Mouse (Mus musculus): Measurements from ENCODE around the gene Filip1. TPM values are rescaled to one million over a fixed set of nuclear protein-coding genes. Genes with fewer than 3 reads are reported as not detected.

The Filip1 gene
- polyA plus RNA-seq, 1 experiment from 2014 or later, result 5.9 TPM

DNA sequence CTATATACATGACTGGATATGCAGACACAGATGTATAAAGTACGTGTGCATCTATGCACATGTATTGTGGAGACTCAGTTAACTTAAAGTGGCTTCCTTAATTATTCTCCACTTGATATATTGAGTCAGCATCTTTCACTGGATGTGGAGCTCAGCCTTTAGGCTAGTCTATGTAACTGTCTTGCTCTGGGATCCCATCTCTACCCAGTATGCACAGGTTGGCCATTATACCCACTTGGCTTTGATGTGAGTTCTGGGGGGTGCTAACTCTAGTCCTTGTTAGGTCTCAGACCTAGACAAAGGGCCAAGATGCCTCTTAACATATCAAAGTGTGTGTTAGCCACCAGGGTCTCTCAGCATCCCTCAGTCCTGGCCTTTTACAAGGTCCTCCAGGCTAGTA, 181.4 kb downstream of the Filip1 start:
- no peak for DNase-seq (ENCODE audit: low spot score)
- Histone ChIP-seq H3K27ac (no peak overlapping the region), H3K4me3 (replicated peaks; ENCODE audit: low read depth, low read length) (no peak overlapping the region), H3K4me2 (ENCODE audit: low read length) (no peak overlapping the region), H3K4me1 (replicated peaks; ENCODE audit: insufficient read depth, low read length) (no peaks in the 10 kb centered on the region), H3K9ac (ENCODE audit: low read depth, low read length) (no peak overlapping the region), H3K36me3 (ENCODE audit: insufficient read depth, low read length) (no peaks in the 10 kb centered on the region), H3K27me3 (ENCODE audit: insufficient read depth, low read length) (no peaks in the 10 kb centered on the region), H3K9me3 (replicated peaks; ENCODE audit: low read length) (no peaks in the 10 kb centered on the region)
- TF ChIP-seq CTCF (IDR thresholded peaks at IDR 0.05; ENCODE audit: low read depth), result no peak
- no peak for ATAC-seq (replicated peaks; ENCODE audit: low FRiP score, low read depth)
- WGBS, result 81% methylated on average over 1 of the region's 1 CpGs

DNA sequence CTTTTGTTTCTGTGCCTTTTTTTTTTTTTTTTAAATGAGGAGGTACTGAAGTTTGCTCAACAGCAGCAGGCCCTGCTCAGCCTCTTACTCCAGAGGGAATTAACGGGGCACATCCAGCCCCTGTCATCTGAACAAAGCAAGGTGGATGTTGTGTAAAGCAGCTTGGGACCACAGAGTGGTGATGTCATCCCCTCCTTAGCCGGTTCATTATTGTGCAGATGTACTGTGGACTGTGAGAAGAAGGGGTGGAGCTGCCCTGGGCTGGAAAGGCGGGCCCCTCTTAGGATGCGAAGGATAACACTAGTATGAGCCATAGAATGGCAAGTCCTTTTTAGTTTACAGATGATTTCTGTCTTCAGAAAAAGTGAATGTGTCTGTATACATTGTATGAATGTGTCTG, 181.8 kb downstream of the Filip1 start:
- no peak overlapping the region for H3K27ac ChIP-seq
- H3K4me3 ChIP-seq (replicated peaks; ENCODE audit: low read depth, low read length), result no peak overlapping the region
- no peak overlapping the region for H3K9ac ChIP-seq (ENCODE audit: low read depth, low read length)
- no peaks in the 10 kb centered on the region for H3K36me3 ChIP-seq (ENCODE audit: insufficient read depth, low read length)
- no peak for ATAC-seq (replicated peaks; ENCODE audit: low FRiP score, low read depth)
- WGBS, result 29% methylated on average over 4 of the region's 4 CpGs
- no peaks in the 10 kb centered on the region for H3K9me3 ChIP-seq (replicated peaks; ENCODE audit: low read length)
- DNase-seq (ENCODE audit: low spot score), result no peak
- no peak for TF ChIP-seq CTCF (IDR thresholded peaks at IDR 0.05; ENCODE audit: low read depth)
- no peak overlapping the region for H3K4me2 ChIP-seq (ENCODE audit: low read length)
- H3K4me1 ChIP-seq (replicated peaks; ENCODE audit: insufficient read depth, low read length), result no peaks in the 10 kb centered on the region
- no peaks in the 10 kb centered on the region for H3K27me3 ChIP-seq (ENCODE audit: insufficient read depth, low read length)

DNA sequence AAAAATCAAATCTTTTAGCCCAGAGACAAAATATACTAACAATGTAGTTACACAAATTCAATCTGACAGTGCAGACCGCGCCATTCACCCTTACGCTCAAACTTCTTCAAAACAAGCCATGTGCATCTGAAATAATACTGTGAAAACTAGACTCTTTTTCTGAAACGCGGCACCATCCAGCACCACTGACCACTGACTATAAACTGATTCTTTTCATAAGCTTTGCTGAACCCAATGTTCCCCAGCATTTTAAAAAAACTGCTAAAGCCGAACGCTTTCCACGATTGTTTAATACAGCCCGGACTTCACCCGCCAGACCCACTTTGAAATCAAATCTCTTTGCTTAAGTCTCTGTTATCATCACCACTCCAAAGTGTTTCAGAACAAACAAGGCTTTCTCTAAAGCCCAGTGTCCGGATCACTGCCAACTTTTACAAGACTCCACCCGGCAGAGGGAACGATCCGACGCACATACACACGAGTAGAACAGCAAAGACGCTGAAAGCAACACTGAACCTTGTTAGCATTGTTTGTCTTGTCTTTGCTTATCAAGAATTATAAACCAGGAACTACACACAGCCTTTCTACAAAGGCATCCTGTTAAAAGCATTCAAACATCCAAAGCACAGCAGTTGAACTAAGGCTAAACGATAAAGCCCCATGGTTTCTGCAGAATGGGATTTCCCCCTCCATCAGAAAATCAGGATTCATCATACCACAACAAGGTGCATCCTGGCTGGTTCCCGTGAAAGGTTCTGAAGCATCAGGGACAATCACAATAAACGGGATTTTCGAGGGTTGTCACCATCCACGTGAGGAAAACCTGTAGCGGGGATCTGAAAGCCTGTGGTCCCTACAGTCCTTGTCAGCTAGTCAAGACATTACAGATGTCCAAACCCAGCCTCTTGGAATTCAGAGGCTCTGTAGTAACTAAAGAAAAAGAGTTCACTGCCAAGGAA, 182.5 kb downstream of the Filip1 start:
- DNase-seq (ENCODE audit: low spot score) (no peak), ATAC-seq (replicated peaks; ENCODE audit: low FRiP score, low read depth) (no peak)
- no peak for TF ChIP-seq CTCF (IDR thresholded peaks at IDR 0.05; ENCODE audit: low read depth)
- Histone ChIP-seq H3K27ac (no peak overlapping the region), H3K9me3 (replicated peaks; ENCODE audit: low read length) (no peaks in the 10 kb centered on the region), H3K4me2 (ENCODE audit: low read length) (no peak overlapping the region), H3K36me3 (ENCODE audit: insufficient read depth, low read length) (no peaks in the 10 kb centered on the region), H3K4me3 (replicated peaks; ENCODE audit: low read depth, low read length) (no peak overlapping the region), H3K27me3 (ENCODE audit: insufficient read depth, low read length) (no peaks in the 10 kb centered on the region), H3K9ac (ENCODE audit: low read depth, low read length) (no peak overlapping the region), H3K4me1 (replicated peaks; ENCODE audit: insufficient read depth, low read length) (no peaks in the 10 kb centered on the region)
- 77% methylated on average over 23 of the region's 23 CpGs for WGBS

DNA sequence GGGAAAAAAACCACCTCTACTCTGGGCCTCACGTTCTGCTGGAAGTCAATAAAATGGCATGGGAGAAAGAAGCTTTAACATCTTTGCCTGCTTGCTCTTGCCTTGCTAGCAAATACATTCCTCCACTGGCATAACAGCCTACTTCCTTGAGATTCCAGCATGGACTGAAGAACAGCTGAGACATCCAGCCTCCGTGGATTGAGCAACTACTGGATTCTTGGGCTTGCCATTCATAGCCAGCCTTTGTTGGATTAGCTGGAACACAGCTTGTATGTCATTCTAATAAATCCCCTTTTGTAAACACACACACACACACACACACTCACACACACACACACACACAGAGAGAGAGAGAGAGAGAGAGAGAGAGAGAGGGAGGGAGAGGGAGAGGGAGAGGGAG, 185.6 kb downstream of the Filip1 start:
- WGBS, result 78% methylated on average over 2 of the region's 2 CpGs
- Histone ChIP-seq H3K27ac (no peak overlapping the region), H3K9ac (ENCODE audit: low read depth, low read length) (no peak overlapping the region), H3K27me3 (ENCODE audit: insufficient read depth, low read length) (no peaks in the 10 kb centered on the region), H3K4me3 (replicated peaks; ENCODE audit: low read depth, low read length) (no peak overlapping the region), H3K4me2 (ENCODE audit: low read length) (no peak overlapping the region), H3K4me1 (replicated peaks; ENCODE audit: insufficient read depth, low read length) (no peaks in the 10 kb centered on the region), H3K9me3 (replicated peaks; ENCODE audit: low read length) (no peaks in the 10 kb centered on the region), H3K36me3 (ENCODE audit: insufficient read depth, low read length) (no peaks in the 10 kb centered on the region)
- no peak for DNase-seq (ENCODE audit: low spot score)
- TF ChIP-seq CTCF (IDR thresholded peaks at IDR 0.05; ENCODE audit: low read depth), result no peak
- no peak for ATAC-seq (replicated peaks; ENCODE audit: low FRiP score, low read depth)

DNA sequence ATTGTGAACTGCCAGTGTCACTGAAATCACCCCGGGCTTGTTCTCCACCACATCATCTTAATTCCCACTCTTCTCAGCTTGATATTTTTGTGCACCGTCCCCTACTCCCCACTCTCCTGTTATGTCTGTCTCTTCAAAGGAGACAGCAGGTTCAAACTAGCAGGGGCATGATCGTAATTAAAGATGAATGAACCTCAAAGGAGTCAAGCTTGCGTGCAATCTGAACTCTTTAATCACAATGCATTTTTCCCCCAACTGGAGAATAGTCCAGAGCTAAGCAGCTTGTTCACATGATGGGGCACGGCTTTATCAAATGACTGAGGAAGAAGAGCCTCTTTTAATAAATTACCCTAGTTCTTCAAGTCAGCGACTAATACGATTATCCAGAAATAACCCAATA, 187.1 kb downstream of the Filip1 start:
- Histone ChIP-seq H3K27ac (no peak overlapping the region), H3K4me2 (ENCODE audit: low read length) (no peak overlapping the region), H3K27me3 (ENCODE audit: insufficient read depth, low read length) (no peaks in the 10 kb centered on the region), H3K4me1 (replicated peaks; ENCODE audit: insufficient read depth, low read length) (no peaks in the 10 kb centered on the region), H3K36me3 (ENCODE audit: insufficient read depth, low read length) (no peaks in the 10 kb centered on the region), H3K9ac (ENCODE audit: low read depth, low read length) (no peak overlapping the region), H3K4me3 (replicated peaks; ENCODE audit: low read depth, low read length) (no peak overlapping the region), H3K9me3 (replicated peaks; ENCODE audit: low read length) (no peaks in the 10 kb centered on the region)
- WGBS, result 68% methylated on average over 7 of the region's 7 CpGs
- no peak for ATAC-seq (replicated peaks; ENCODE audit: low FRiP score, low read depth)
- no peak for DNase-seq (ENCODE audit: low spot score)
- no peak for TF ChIP-seq CTCF (IDR thresholded peaks at IDR 0.05; ENCODE audit: low read depth)

DNA sequence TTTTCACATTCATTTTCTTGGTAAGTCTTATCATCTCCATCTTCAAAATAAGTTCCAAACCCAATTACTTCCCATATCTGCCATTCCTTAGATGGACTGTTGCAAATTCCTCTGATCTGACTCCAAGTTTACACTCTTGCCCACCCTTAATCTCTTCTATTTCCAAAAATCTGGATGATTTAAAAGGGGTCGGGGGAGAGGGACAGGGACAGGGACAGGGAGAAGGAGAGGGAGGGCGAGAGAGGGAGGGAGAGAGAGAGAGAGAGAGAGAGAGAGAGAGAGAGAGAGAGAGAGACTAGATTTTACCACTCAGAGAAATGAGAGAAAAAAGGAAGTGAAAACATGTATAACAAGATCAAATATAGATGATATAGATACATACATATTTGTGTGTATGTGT, 188.8 kb downstream of the Filip1 start:
- H3K9ac ChIP-seq (ENCODE audit: low read depth, low read length), result no peak overlapping the region
- no peak overlapping the region for H3K27ac ChIP-seq
- DNase-seq (ENCODE audit: low spot score) (no peak), ATAC-seq (replicated peaks; ENCODE audit: low FRiP score, low read depth) (no peak)
- no peaks in the 10 kb centered on the region for H3K4me1 ChIP-seq (replicated peaks; ENCODE audit: insufficient read depth, low read length)
- no peaks in the 10 kb centered on the region for H3K9me3 ChIP-seq (replicated peaks; ENCODE audit: low read length)
- no peak overlapping the region for H3K4me2 ChIP-seq (ENCODE audit: low read length)
- no peaks in the 10 kb centered on the region for H3K27me3 ChIP-seq (ENCODE audit: insufficient read depth, low read length)
- WGBS, result 70% methylated on average over 2 of the region's 2 CpGs
- H3K4me3 ChIP-seq (replicated peaks; ENCODE audit: low read depth, low read length), result no peak overlapping the region
- no peak for TF ChIP-seq CTCF (IDR thresholded peaks at IDR 0.05; ENCODE audit: low read depth)
- no peaks in the 10 kb centered on the region for H3K36me3 ChIP-seq (ENCODE audit: insufficient read depth, low read length)
